Mouse (Mus musculus) myocyte (in vitro differentiated cells): ENCODE results near the gene Fau. TPM values are rescaled to one million over a fixed set of nuclear protein-coding genes. Genes with fewer than 3 reads are reported as not detected.
A peak's percentile ranks its signal among the peaks of the same experiment; 100 is the strongest.
"Not testable (repeated sequence)": the region's sequence is repeated elsewhere in the genome, so short reads cannot be mapped to it uniquely, and the experiment has no call there.

ENCODE experiments used
- H3K27me3 ChIP-seq: one replicate; pipeline ENCODE4 v1.6.1; 2011; ENCODE audit not compliant: control insufficient read depth, insufficient read depth, insufficient read length
- H3K36me3 ChIP-seq: one replicate; pipeline ENCODE4 v1.6.1; 2011; ENCODE audit not compliant: control insufficient read depth, insufficient read depth
- H3K4me2 ChIP-seq: one replicate; pipeline ENCODE4 v1.6.1; 2011; ENCODE audit warnings: low read depth, control low read depth
- H3K4me3 ChIP-seq: one replicate; pipeline ENCODE4 v1.5.1; 2011; ENCODE audit warnings: mild to moderate bottlenecking, control low read depth, moderate library complexity
- H3K79me2 ChIP-seq: one replicate; pipeline ENCODE4 v1.6.1; 2011; ENCODE audit not compliant: control insufficient read depth, insufficient read depth
- H3ac ChIP-seq: one replicate; pipeline ENCODE4 v1.6.1; 2011; ENCODE audit not compliant: control insufficient read depth, insufficient read length
- CEBPB ChIP-seq: IDR thresholded peaks from 2 replicates; pipeline ENCODE4 v1.6.1; 2011; ENCODE audit warnings: mild to moderate bottlenecking, moderate library complexity; ENCODE audit not compliant: poor library complexity, insufficient read depth, severe bottlenecking
- E2F4 ChIP-seq: IDR thresholded peaks from one replicate; pipeline ENCODE4 v1.6.1; 2011; ENCODE audit warnings: mild to moderate bottlenecking, control low read depth, moderate library complexity; ENCODE audit not compliant: insufficient read depth
- MAX ChIP-seq: IDR thresholded peaks from one replicate; pipeline ENCODE4 v1.6.1; 2011; ENCODE audit warnings: low read depth, mild to moderate bottlenecking, control low read depth
- MYOD1 ChIP-seq, 3 experiments: IDR thresholded peaks; one replicate each; pipeline ENCODE4 v1.6.1; 2011; ENCODE audit warnings: control low read depth in 2 of 3, low read depth in 2 of 3, mild to moderate bottlenecking in 2 of 3, moderate library complexity in 1 of 3; ENCODE audit not compliant: insufficient read length in 2 of 3, control insufficient read depth in 1 of 3
- MYOG ChIP-seq, 3 experiments: IDR thresholded peaks; one replicate each; pipeline ENCODE4 v1.6.1; 2011; ENCODE audit warnings: control low read depth in 2 of 3, low read depth in 2 of 3, mild to moderate bottlenecking in 2 of 3; ENCODE audit not compliant: insufficient read length in 2 of 3, control insufficient read depth in 1 of 3, insufficient read depth in 1 of 3
- POLR2A ChIP-seq: IDR thresholded peaks from one replicate; pipeline ENCODE4 v1.6.1; 2011; ENCODE audit warnings: low read depth, mild to moderate bottlenecking, control low read depth, moderate library complexity; ENCODE audit not compliant: insufficient read length
- POLR2AphosphoS2 ChIP-seq: IDR thresholded peaks from one replicate; pipeline ENCODE4 v1.6.1; 2011; ENCODE audit warnings: low read depth, control low read depth; ENCODE audit not compliant: insufficient read length
- REST ChIP-seq: IDR thresholded peaks from one replicate; pipeline ENCODE4 v1.6.1; 2011; ENCODE audit warnings: mild to moderate bottlenecking, control low read depth, moderate library complexity; ENCODE audit not compliant: insufficient read depth, insufficient read length
- SRF ChIP-seq: IDR thresholded peaks from one replicate; pipeline ENCODE4 v1.6.1; 2011; ENCODE audit warnings: low read depth; ENCODE audit not compliant: control insufficient read depth, insufficient read length
- TCF12 ChIP-seq: IDR thresholded peaks from one replicate; pipeline ENCODE4 v1.6.1; 2011; ENCODE audit warnings: mild to moderate bottlenecking, control low read depth; ENCODE audit not compliant: poor library complexity, insufficient read depth, severe bottlenecking
- TCF3 ChIP-seq: IDR thresholded peaks from one replicate; pipeline ENCODE4 v1.6.1; 2011; ENCODE audit warnings: low read depth, control low read depth; ENCODE audit not compliant: insufficient read length
- USF1 ChIP-seq: IDR thresholded peaks from one replicate; pipeline ENCODE4 v1.6.1; 2011; ENCODE audit warnings: low read depth, mild to moderate bottlenecking, control low read depth, moderate library complexity
- polyA plus RNA-seq: library from polyadenylated mRNA; unstranded; fragments of >200 nt; fragmentation: generic; extraction: Trizol; gene quantifications from one replicate; pipeline ENCODE4 v1.2.1, GENCODE M21; 2012; ENCODE audit warnings: missing spikeins

Gene Fau
- polyA plus RNA-seq, 1 experiment, result 2,772 TPM

GRCm38 (mm10) chr19:6042293-6042692 is 15.4 kb upstream of the Fau start:
- Histone ChIP-seq H3K27me3 (no peaks in the 10 kb centered on the region), H3K4me2 (no peak overlapping the region), H3K79me2 (peaks cover under 1% of the 10 kb centered on the region), H3ac (no peak overlapping the region), H3K4me3 (no peak overlapping the region), H3K36me3 (no peaks in the 10 kb centered on the region)
- TF ChIP-seq TCF3 (no peak), POLR2AphosphoS2 (peak; percentile 62)

- H3ac ChIP-seq, H3K36me3 ChIP-seq, H3K4me3 ChIP-seq, H3K4me2 ChIP-seq, H3K27me3 ChIP-seq: not testable (repeated sequence)
- peaks cover 16% of the 10 kb centered on the region for H3K79me2 ChIP-seq
These were observed 13.5 kb upstream of the Fau start for GRCm38 (mm10) chr19:6044102-6044501.

GRCm38 (mm10) chr19:6045366-6046293 is 12.0 kb upstream of the Fau start:
- Histone ChIP-seq H3K4me3 (peak overlapping the region; percentile 94), H3K27me3 (no peaks in the 10 kb centered on the region), H3ac (peak overlapping the region; percentile 46), H3K79me2 (peaks cover 16% of the 10 kb centered on the region), H3K36me3 (peaks cover 9% of the 10 kb centered on the region), H3K4me2 (peak overlapping the region; percentile 88)
- TF ChIP-seq USF1 (no peak), MYOD1 (IDR thresholded peaks at IDR 0.05; ENCODE audit: control insufficient read depth in 1 of 3, insufficient read length in 2 of 3, low read depth in 2 of 3) (peak in 1 of 3 experiments; percentile 35), TCF3 (no peak), E2F4 (no peak), TCF12 (no peak), MAX (no peak), REST (no peak), CEBPB (no peak)

DNA sequence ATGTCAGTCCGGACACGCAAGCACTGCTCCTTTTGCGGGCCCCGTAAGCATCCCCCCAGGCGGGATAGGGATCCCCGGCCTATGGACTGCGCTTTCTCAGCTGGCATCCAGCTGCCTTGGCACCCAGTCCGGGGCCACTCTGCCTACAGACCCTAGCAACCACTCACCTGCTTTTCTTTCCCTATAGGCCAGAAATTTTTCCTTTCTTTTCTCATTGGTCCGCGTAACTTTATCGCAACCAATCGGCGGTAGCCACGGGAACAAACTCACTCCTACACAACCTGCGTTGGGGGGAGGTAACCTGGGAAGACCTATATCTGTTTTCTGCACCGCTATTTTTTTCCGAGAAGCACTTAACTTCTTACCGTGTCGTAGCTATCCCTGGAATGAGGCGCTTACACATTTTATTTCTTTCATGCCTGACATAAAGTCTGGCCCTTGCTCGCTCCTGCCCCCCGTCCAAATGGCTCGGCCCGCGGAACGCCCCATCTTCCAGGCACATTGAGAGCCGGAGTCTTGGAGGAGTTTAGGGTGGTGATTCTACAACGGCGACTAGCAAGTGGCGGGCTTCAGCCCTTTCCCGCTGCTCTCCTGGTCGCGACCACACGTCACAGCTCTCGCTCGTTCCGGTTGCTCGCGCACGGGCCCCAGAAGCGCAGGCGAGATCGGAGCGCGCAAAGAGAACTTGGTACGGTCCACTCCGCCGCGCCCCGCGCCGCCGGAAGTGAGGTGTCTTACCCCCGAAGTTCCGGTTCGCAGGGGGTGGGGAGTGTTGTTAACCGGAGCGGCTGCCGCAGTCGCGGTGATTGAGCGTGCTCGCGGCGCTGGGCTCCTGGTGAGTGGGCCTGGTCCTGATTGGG is 11.1 kb upstream of the Fau start, which contains the start of gene Syvn1:
Gene Syvn1 (plus strand): TSS at position 283 of the 860 bp plus-strand sequence.
- Histone ChIP-seq H3K27me3 (no peaks in the 10 kb centered on the region), H3K4me3 (peak within 1 kb of the TSS; percentile 94), H3K79me2 (peaks cover 16% of the 10 kb centered on the region), H3K36me3 (peaks cover 13% of the 10 kb centered on the region), H3ac (peak within 1 kb of the TSS; percentile 46), H3K4me2 (peak within 1 kb of the TSS; percentile 95)
- TF ChIP-seq E2F4 (peak; percentile 3), POLR2AphosphoS2 (peak; percentile 79), TCF3 (no peak), CEBPB (no peak), MYOD1 (IDR thresholded peaks at IDR 0.05; ENCODE audit: control insufficient read depth in 1 of 3, insufficient read length in 2 of 3, low read depth in 2 of 3) (peak in 1 of 3 experiments; percentile 11), MYOG (IDR thresholded peaks at IDR 0.05; ENCODE audit: control insufficient read depth in 1 of 3, insufficient read depth in 1 of 3, insufficient read length in 2 of 3, low read depth in 2 of 3) (peak in 1 of 3 experiments; percentile 33), MAX (no peak), TCF12 (no peak), POLR2A (peak; percentile 93), SRF (no peak), REST (no peak)

DNA sequence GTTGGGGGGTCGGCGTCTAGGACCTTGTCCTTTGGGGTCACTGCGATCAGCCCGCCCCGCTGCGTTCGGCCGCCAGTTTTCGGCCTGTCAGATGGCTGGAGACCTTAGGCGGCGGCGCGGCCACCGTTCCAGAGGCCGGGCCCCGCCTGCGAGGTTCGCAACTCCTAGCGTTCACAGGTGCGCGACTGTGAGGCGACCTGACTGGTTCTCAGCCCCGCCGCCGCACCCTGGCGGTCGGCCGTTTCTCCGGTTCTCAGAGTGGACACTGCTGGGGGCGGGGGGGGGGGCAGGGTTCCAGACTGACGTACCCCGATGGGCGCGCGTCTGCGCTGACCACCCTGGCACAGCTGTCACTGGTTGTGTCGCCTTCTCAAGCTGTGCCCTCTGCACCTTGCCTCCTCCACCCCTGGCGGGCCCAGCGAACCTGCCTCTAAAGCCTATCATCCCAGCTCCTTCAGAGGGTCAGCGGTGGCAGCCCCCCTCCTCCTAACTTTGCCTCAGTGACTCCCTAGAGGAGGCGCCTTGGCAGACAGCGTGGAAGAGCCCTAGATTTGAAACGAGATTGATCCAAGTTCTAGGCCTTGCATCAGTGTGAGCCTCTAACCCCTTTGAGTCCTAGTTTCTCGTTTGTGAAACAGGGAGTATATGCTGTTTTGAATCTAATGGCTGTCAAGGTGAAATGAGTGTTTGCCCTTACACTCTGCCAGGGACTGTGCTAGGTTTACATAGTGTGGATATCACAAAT is 10.3 kb upstream of the Fau start:
- Histone ChIP-seq H3K36me3 (peaks cover 14% of the 10 kb centered on the region), H3K4me2 (peak overlapping the region; percentile 95), H3ac (peak overlapping the region; percentile 46), H3K79me2 (peaks cover 16% of the 10 kb centered on the region), H3K4me3 (peak overlapping the region; percentile 94), H3K27me3 (no peaks in the 10 kb centered on the region)
- TF ChIP-seq POLR2AphosphoS2 (peak; percentile 81), MYOD1 (IDR thresholded peaks at IDR 0.05; ENCODE audit: control insufficient read depth in 1 of 3, insufficient read length in 2 of 3, low read depth in 2 of 3) (peak in 2 of 3 experiments; percentile 41 to 73), SRF (no peak), MYOG (IDR thresholded peaks at IDR 0.05; ENCODE audit: control insufficient read depth in 1 of 3, insufficient read depth in 1 of 3, insufficient read length in 2 of 3, low read depth in 2 of 3) (peak in 2 of 3 experiments; percentile 48 to 73), REST (no peak), CEBPB (no peak)
